Mouse (Mus musculus): ENCODE data around the gene 9530002B09Rik.

The 9530002B09Rik gene

DNA sequence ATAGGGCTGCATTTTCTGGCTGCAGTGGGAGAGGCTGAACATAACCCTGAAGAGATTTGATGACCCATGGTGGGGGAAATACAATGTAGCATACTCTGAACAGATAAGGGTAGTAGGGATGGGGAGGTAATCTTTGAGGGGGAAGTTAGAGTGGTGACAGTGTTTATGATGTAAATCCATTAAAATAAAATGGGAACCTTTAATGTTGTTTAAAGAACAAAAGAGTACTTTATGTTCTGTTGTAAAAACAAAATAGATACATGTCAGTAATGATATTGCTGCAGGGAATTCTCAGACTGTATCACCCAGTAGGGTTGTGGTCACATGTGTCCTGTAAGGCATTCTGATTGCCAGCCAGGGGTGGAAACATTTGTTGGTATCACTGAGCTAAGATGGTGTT lies at the start of gene 9530002B09Rik:
9530002B09Rik (plus strand) TSS at position 301 of the 400 bp plus-strand sequence.
- DNase-seq (ENCODE audit: low spot score in 2 of 2): no peak
